Mouse (Mus musculus) neural tube, embryonic 14.5 days (tissue): ENCODE results near the gene Hnf1a. TPM values are rescaled to one million over a fixed set of nuclear protein-coding genes. Genes with fewer than 3 reads are reported as not detected.

Source experiments
- polyA plus RNA-seq: library from polyadenylated mRNA; unstranded; fragments of >200 nt; fragmentation: Nextera tagmentation; extraction: Ambion mirVana; gene quantifications from 2 replicates; pipeline ENCODE4 v1.2.1, GENCODE M21; 2014

Gene Hnf1a
- polyA plus RNA-seq, 1 experiment from 2014 or later: 0.11 TPM

Other genes starting within 250 kb of the Hnf1a start
- 38.8 and 52.1 TPM in 2 replicates for gene Ankrd13a, start 196.4 kb downstream of the Hnf1a start, polyA plus RNA-seq
- 53.1 and 60.3 TPM in 2 replicates for gene Git2, start 195.6 kb downstream of the Hnf1a start, polyA plus RNA-seq
- gene 1500011B03Rik, start 147.6 kb downstream of the Hnf1a start, polyA plus RNA-seq: 298 and 351 TPM in 2 replicates
- not detected in 2 replicates for gene 4930519G04Rik, start 117.4 kb downstream of the Hnf1a start, polyA plus RNA-seq
- gene Gm9936, start 112.4 kb downstream of the Hnf1a start, polyA plus RNA-seq: 2.3 and 3.5 TPM in 2 replicates
- 3.2 and 4.3 TPM in 2 replicates for gene Oasl2, start 74.2 kb downstream of the Hnf1a start, polyA plus RNA-seq
- gene Oasl1, start 47.9 kb downstream of the Hnf1a start, polyA plus RNA-seq: 0.52 and 0.55 TPM in 2 replicates
- gene 2210016L21Rik, start 28.9 kb downstream of the Hnf1a start, polyA plus RNA-seq: 125 and 139 TPM in 2 replicates
- gene Sppl3, start 40.0 kb upstream of the Hnf1a start, polyA plus RNA-seq: 32.7 and 33.4 TPM in 2 replicates
- gene Gm10401, start 127.2 kb upstream of the Hnf1a start, polyA plus RNA-seq: 53.0 and 60.9 TPM in 2 replicates
- gene Acads, start 148.3 kb upstream of the Hnf1a start, polyA plus RNA-seq: 11.3 and 11.7 TPM in 2 replicates
- 27.9 and 33.9 TPM in 2 replicates for gene Unc119b, start 163.9 kb upstream of the Hnf1a start, polyA plus RNA-seq
- 23.9 and 26.2 TPM in 2 replicates for gene Mlec, start 187.1 kb upstream of the Hnf1a start, polyA plus RNA-seq
- 28.1 and 30.3 TPM in 2 replicates for gene Cabp1, start 223.3 kb upstream of the Hnf1a start, polyA plus RNA-seq